Mouse (Mus musculus) liver, embryonic 18 days (tissue): ENCODE data around the gene Cyp2b9. TPM values are rescaled to one million over a fixed set of nuclear protein-coding genes. Genes with fewer than 3 reads are reported as not detected.

Source experiments
- polyA plus RNA-seq: library from polyadenylated mRNA; depleted of rRNA; stranded (reverse); fragments of >200 nt; gene quantifications from 2 replicates; pipeline ENCODE4 v1.2.3, GENCODE M21; 2012; rRNA removed

Gene Cyp2b9
- polyA plus RNA-seq: 6.3 and 7.7 TPM in 2 replicates

GRCm38 (mm10) chr7:26173111-26173510 lies at the start of gene Cyp2b9:
Gene Cyp2b9 (plus strand): TSS chr7:26173411.

GRCm38 (mm10) chr7:26260034-26260433 lies 86.8 kb downstream of the Cyp2b9 start, which contains the start of gene Vmn1r184:
Gene Vmn1r184 (plus strand): TSS chr7:26260334.

Other genes starting within 250 kb of the Cyp2b9 start
- gene Cyp2b13, start 111.9 kb upstream of the Cyp2b9 start, polyA plus RNA-seq: 0.36 and 0.59 TPM in 2 replicates
- 0.01 TPM in 1 of 2 replicates, not detected in the other for gene Vmn1r184, start 86.9 kb downstream of the Cyp2b9 start, polyA plus RNA-seq
- gene Cyp2a4, start 133.8 kb downstream of the Cyp2b9 start, polyA plus RNA-seq: 8.8 and 10.5 TPM in 2 replicates
- gene Nlrp9c, start 230.3 kb downstream of the Cyp2b9 start, polyA plus RNA-seq: not detected in 2 replicates